ENCODE assay signal across 9 mouse cellular contexts in genomic region chr3:55542947-55543346, GRCm38 (mm10).
A peak's percentile ranks its signal among the peaks of the same experiment; 100 is the strongest.
DNase-seq lines count a peak whose midpoint lies in the region; ATAC-seq and TF ChIP-seq lines count a peak whose summit lies in the region.
"Had no signal": no experiment of that assay in that cellular context is flagged by ENCODE, and none has a peak within 500 bp of the region (broad histone marks: within the 10 kb centered on the region; RNA-seq: fewer than 3 reads in every experiment).

No protein-coding gene starts in this region.

- 79% methylated on average over 16 of the region's 16 CpGs for WGBS in intestine, postnatal 0 days
- whole genome bisulfite sequencing in intestine, embryonic 16.5 days, result 84% methylated on average over 16 of the region's 16 CpGs
- 82% methylated on average over 16 of the region's 16 CpGs for whole genome bisulfite sequencing in forebrain, embryonic 12.5 days
- 62% methylated on average over 16 of the region's 16 CpGs for WGBS in midbrain, embryonic 16.5 days

- H3K27ac ChIP-seq in intestine, postnatal 0 days (ENCODE audit: low read depth, low read length), result no peak overlapping the region
- H3K27ac ChIP-seq in intestine, embryonic 16.5 days (ENCODE audit: low read length), result no peak overlapping the region
- H3K27ac ChIP-seq in forebrain, embryonic 12.5 days, result peak overlapping the region; percentile 53
- H3K27ac ChIP-seq in midbrain, embryonic 16.5 days (ENCODE audit: low read length), result peak overlapping the region; percentile 78
- H3K27ac ChIP-seq: liver, embryonic 15.5 days had no signal

- H3K4me3 ChIP-seq in intestine, postnatal 0 days (ENCODE audit: low read depth, low read length), result no peak overlapping the region
- H3K4me3 ChIP-seq in intestine, embryonic 16.5 days (ENCODE audit: low read length), result no peak overlapping the region
- no peak overlapping the region for H3K4me3 ChIP-seq in forebrain, embryonic 12.5 days (replicated peaks)
- H3K4me3 ChIP-seq in midbrain, embryonic 16.5 days (ENCODE audit: low read depth, low read length), result no peak overlapping the region
- H3K4me3 ChIP-seq: liver, embryonic 15.5 days had no signal

- no peak for TF ChIP-seq CTCF in intestine, postnatal 0 days (IDR thresholded peaks at IDR 0.05; ENCODE audit: low read depth)
- TF ChIP-seq CTCF in brain, embryonic 14.5 days (IDR thresholded peaks at IDR 0.05; ENCODE audit: borderline replicate concordance, extremely low read depth, insufficient read depth, insufficient read length), result no peak

- no peaks in the 10 kb centered on the region for H3K4me1 ChIP-seq in intestine, postnatal 0 days (replicated peaks; ENCODE audit: control insufficient read depth, insufficient read depth, low read length)
- no peaks in the 10 kb centered on the region for H3K4me1 ChIP-seq in intestine, embryonic 16.5 days (ENCODE audit: control insufficient read depth, insufficient read depth, low read length)
- H3K4me1 ChIP-seq in forebrain, embryonic 12.5 days, result peaks cover 20% of the 10 kb centered on the region; the same call in 1 of the 2 replicates
- H3K4me1 ChIP-seq in midbrain, embryonic 16.5 days (ENCODE audit: control insufficient read depth, insufficient read depth, low read length), result peaks cover 23% of the 10 kb centered on the region

- H3K4me2 ChIP-seq in intestine, postnatal 0 days (replicated peaks; ENCODE audit: low read depth), result 0 out of 2 replicates have a peak overlapping the region, but pooled peaks have one; percentile 13
- H3K4me2 ChIP-seq in intestine, embryonic 16.5 days (ENCODE audit: low read depth, low read length), result no peak overlapping the region
- no peak overlapping the region for H3K4me2 ChIP-seq in forebrain, embryonic 12.5 days
- H3K4me2 ChIP-seq in midbrain, embryonic 16.5 days (ENCODE audit: low read length), result peak overlapping the region; percentile 45
- H3K4me2 ChIP-seq: liver, embryonic 15.5 days had no signal

- ATAC-seq in intestine, postnatal 0 days, result no peak
- ATAC-seq in intestine, embryonic 16.5 days, result no peak
- peak; percentile 33; the same call in 1 of the 2 replicates for ATAC-seq in forebrain, embryonic 12.5 days (ENCODE audit: low FRiP score)
- ATAC-seq in midbrain, embryonic 16.5 days, result no peak
- no peak for ATAC-seq in activated CD4-positive, CD25-positive, alpha-beta regulatory T cell, adult 4 months

- no peaks in the 10 kb centered on the region for H3K9me3 ChIP-seq in intestine, postnatal 0 days (ENCODE audit: control insufficient read depth)
- H3K9me3 ChIP-seq in intestine, embryonic 16.5 days (ENCODE audit: control insufficient read depth, low read length), result no peaks in the 10 kb centered on the region
- H3K9me3 ChIP-seq in forebrain, embryonic 12.5 days, result no peaks in the 10 kb centered on the region
- no peaks in the 10 kb centered on the region for H3K9me3 ChIP-seq in midbrain, embryonic 16.5 days (replicated peaks; ENCODE audit: control insufficient read depth, low read length, poor library complexity, severe bottlenecking)
- H3K9me3 ChIP-seq: liver, embryonic 15.5 days had no signal

- no peak overlapping the region for H3K9ac ChIP-seq in intestine, postnatal 0 days (ENCODE audit: low read depth, low read length)
- H3K9ac ChIP-seq in intestine, embryonic 16.5 days (ENCODE audit: low read depth, low read length), result no peak overlapping the region
- no peak overlapping the region for H3K9ac ChIP-seq in forebrain, embryonic 12.5 days
- peak overlapping the region; percentile 10; the same call in 1 of the 2 replicates for H3K9ac ChIP-seq in midbrain, embryonic 16.5 days (ENCODE audit: low read depth, low read length)
- H3K9ac ChIP-seq: liver, embryonic 15.5 days had no signal

- no peak for TF ChIP-seq POLR2A in brain, embryonic 14.5 days (IDR thresholded peaks at IDR 0.05; ENCODE audit: borderline replicate concordance, extremely low read depth, insufficient read depth, insufficient read length, poor library complexity, severe bottlenecking)

- no peaks in the 10 kb centered on the region for H3K36me3 ChIP-seq in intestine, postnatal 0 days (ENCODE audit: control insufficient read depth, insufficient read depth)
- H3K36me3 ChIP-seq in intestine, embryonic 16.5 days (ENCODE audit: control insufficient read depth, insufficient read depth, low read length), result no peaks in the 10 kb centered on the region
- no peaks in the 10 kb centered on the region for H3K36me3 ChIP-seq in forebrain, embryonic 12.5 days (replicated peaks)
- H3K36me3 ChIP-seq in midbrain, embryonic 16.5 days (ENCODE audit: control insufficient read depth, insufficient read depth, low read length), result no peaks in the 10 kb centered on the region
- H3K36me3 ChIP-seq: liver, embryonic 15.5 days had no signal

- DNase-seq in brain, embryonic 14.5 days (ENCODE audit: low read depth), result peak; percentile 46
- no peak for DNase-seq in adipocyte (ENCODE audit: low spot score)
- no peak for DNase-seq in frontal cortex, postnatal 10 days (ENCODE audit: low spot score in 2 of 2)

- no peaks in the 10 kb centered on the region for H3K27me3 ChIP-seq in intestine, postnatal 0 days (replicated peaks; ENCODE audit: control insufficient read depth, insufficient read depth, low read length)
- H3K27me3 ChIP-seq in intestine, embryonic 16.5 days (replicated peaks; ENCODE audit: control insufficient read depth, insufficient read depth, low read length), result no peaks in the 10 kb centered on the region
- H3K27me3 ChIP-seq in forebrain, embryonic 12.5 days, result peaks cover 10% of the 10 kb centered on the region; the same call in 1 of the 2 replicates
- H3K27me3 ChIP-seq in midbrain, embryonic 16.5 days (ENCODE audit: control insufficient read depth, insufficient read depth, low read depth, low read length), result no peaks in the 10 kb centered on the region
- H3K27me3 ChIP-seq: liver, embryonic 15.5 days had no signal

Comparison
In these comparisons a context has a peak if more than half of its experiments do, and no peak if none do; other contexts are left out.
1. H3K4me2 ChIP-seq: peak in intestine, postnatal 0 days (single experiment) and midbrain, embryonic 16.5 days (single experiment); none in intestine, embryonic 16.5 days (single experiment) and forebrain, embryonic 12.5 days (single experiment).
2. H3K27ac ChIP-seq: peak in forebrain, embryonic 12.5 days (single experiment) and midbrain, embryonic 16.5 days (single experiment); none in intestine, postnatal 0 days (single experiment) and intestine, embryonic 16.5 days (single experiment).